Mouse (Mus musculus) embryonic facial prominence, embryonic 14.5 days (tissue): Measurements from ENCODE around the gene Olfr1102. TPM values are rescaled to one million over a fixed set of nuclear protein-coding genes. Genes with fewer than 3 reads are reported as not detected.

Experiments used
- ATAC-seq: fragments of 200-750 bp; cut with Nextera tagmentation; 2 replicates; pipeline ENCODE4 v1.8.0; 2017; ENCODE audit warnings: low read depth, moderate number of reproducible peaks, moderate TSS enrichment
- DNase-seq: peaks from one replicate; pipeline ENCODE4 v3.0.0-alpha.2; 2015; ENCODE audit warnings: low spot score
- H3K27ac ChIP-seq: fragments of 300-500 bp; sonication (generic); replicated peaks from 2 replicates; pipeline ENCODE4 v1.5.1; 2014; ENCODE audit warnings: low read depth, mild to moderate bottlenecking, low read length, moderate library complexity
- H3K27me3 ChIP-seq: fragments of 300-500 bp; sonication (generic); replicated peaks from 2 replicates; pipeline ENCODE4 v1.6.1; 2014; ENCODE audit warnings: low read length; ENCODE audit not compliant: control insufficient read depth, insufficient read depth
- H3K36me3 ChIP-seq: fragments of 300-500 bp; sonication (generic); 2 replicates; pipeline ENCODE4 v1.6.1; 2014; ENCODE audit warnings: low read length, mixed read lengths; ENCODE audit not compliant: control insufficient read depth, insufficient read depth
- H3K4me1 ChIP-seq: fragments of 300-500 bp; sonication (generic); 2 replicates; pipeline ENCODE4 v1.6.1; 2014; ENCODE audit warnings: antibody characterized with exemption, low read length; ENCODE audit not compliant: control insufficient read depth, insufficient read depth
- H3K4me2 ChIP-seq: fragments of 300-500 bp; sonication (generic); 2 replicates; pipeline ENCODE4 v1.6.1; 2014; ENCODE audit warnings: low read depth, mild to moderate bottlenecking, low read length, moderate library complexity, mixed read lengths
- H3K4me3 ChIP-seq: fragments of 300-500 bp; sonication (generic); 2 replicates; pipeline ENCODE4 v1.5.1; 2014; ENCODE audit warnings: low read depth, mild to moderate bottlenecking, low read length
- H3K9ac ChIP-seq: fragments of 300-500 bp; sonication (generic); 2 replicates; pipeline ENCODE4 v1.6.1; 2014; ENCODE audit warnings: low read depth, mild to moderate bottlenecking, low read length, moderate library complexity, mixed read lengths
- H3K9me3 ChIP-seq: fragments of 300-500 bp; sonication (generic); 2 replicates; pipeline ENCODE4 v1.6.1; 2016; ENCODE audit warnings: low read length; ENCODE audit not compliant: control insufficient read depth
- WGBS: fragments of 180-500 bp; shearing (Covaris S2); extraction: QIAGEN DNeasy Blood & Tissue Kit; methylation state at CpG from one replicate; pipeline ENCODE4 v1.1.7; 2014; 5-methylcytosine and 5-hydroxymethylcytosine counted together
- polyA plus RNA-seq: library from polyadenylated mRNA; unstranded; fragments of >200 nt; fragmentation: Nextera tagmentation; extraction: Ambion mirVana; gene quantifications from 2 replicates; pipeline ENCODE4 v1.2.1, GENCODE M21; 2014

Gene Olfr1102
- not detected in 2 replicates for polyA plus RNA-seq

DNA sequence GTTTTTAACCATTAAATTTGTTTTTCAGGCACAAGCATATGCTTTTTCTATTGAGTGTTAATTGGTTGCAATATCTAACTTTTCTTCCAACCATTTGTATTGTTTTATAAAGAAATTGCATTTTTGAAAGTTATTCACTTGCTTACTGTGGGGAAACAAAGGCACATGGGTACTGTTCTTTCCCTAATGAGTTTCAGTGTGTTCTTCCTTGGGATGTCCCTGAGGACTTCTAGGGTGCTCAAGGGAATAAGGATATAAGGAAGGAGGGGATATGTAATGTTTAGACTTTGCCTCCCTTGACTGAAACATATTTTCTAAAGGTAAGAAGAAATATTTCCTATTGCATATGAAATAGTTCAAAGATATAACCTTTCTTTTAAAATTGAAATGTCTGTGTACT is at the start of gene Olfr1102:
TSS of gene Olfr1102 (plus strand) at position 301 of the 400 bp plus-strand sequence.
- Histone ChIP-seq H3K9ac (no peak within 1 kb of the TSS), H3K4me2 (no peak within 1 kb of the TSS), H3K27me3 (no peaks in the 10 kb centered on the region), H3K4me1 (no peaks in the 10 kb centered on the region), H3K27ac (no peak within 1 kb of the TSS), H3K36me3 (no peaks in the 10 kb centered on the region), H3K9me3 (no peaks in the 10 kb centered on the region), H3K4me3 (no peak within 1 kb of the TSS)
- ATAC-seq (no peak), DNase-seq (no peak)

DNA sequence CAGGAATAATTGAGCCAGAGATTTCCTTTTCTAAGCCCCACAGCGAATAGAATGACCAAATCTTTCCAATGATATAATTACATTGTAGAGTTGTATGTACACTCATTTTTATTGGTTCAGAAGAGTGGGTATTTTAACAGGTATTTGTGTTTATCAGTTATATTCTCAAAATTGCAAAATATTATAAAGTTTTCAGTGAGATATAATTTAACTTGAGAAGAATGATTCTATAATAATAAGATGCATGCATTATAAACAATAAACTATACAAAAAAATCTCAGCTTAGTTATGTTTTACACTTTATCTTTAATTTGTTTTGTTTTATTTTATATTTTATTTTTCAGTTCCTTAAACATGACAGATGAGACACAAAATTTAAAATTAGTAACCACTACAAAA is 37.6 kb upstream of the Olfr1102 start, which contains the start of gene Olfr1099:
TSS of gene Olfr1099 (minus strand) at position 101 of the 400 bp plus-strand sequence.
- Histone ChIP-seq H3K9me3 (no peaks in the 10 kb centered on the region), H3K36me3 (no peaks in the 10 kb centered on the region)

GRCm38 (mm10) chr2:86979854-86980253 is 18.3 kb upstream of the Olfr1102 start, which contains the start of gene Olfr1100:
TSS of gene Olfr1100 (minus strand) at chr2:86979954.
- Histone ChIP-seq H3K27ac (no peak within 1 kb of the TSS), H3K9ac (no peak within 1 kb of the TSS), H3K4me1 (no peaks in the 10 kb centered on the region), H3K27me3 (no peaks in the 10 kb centered on the region), H3K4me3 (no peak within 1 kb of the TSS), H3K36me3 (no peaks in the 10 kb centered on the region), H3K4me2 (no peak within 1 kb of the TSS), H3K9me3 (no peaks in the 10 kb centered on the region)
- DNase-seq (no peak), ATAC-seq (no peak)
- 71% methylated on average over 3 of the region's 3 CpGs for WGBS

More for the DNA sequence above, 37.6 kb upstream of the Olfr1102 start, which contains the start of gene Olfr1099:
- H3K4me3 ChIP-seq = no peak within 1 kb of the TSS
- DNase-seq (no peak), ATAC-seq (no peak)
- no peaks in the 10 kb centered on the region for H3K27me3 ChIP-seq
- no peaks in the 10 kb centered on the region for H3K4me1 ChIP-seq
- H3K9ac ChIP-seq = no peak within 1 kb of the TSS
- no peak within 1 kb of the TSS for H3K4me2 ChIP-seq
- 95% methylated on average over 1 of the region's 1 CpGs for WGBS
- H3K27ac ChIP-seq = no peak within 1 kb of the TSS

DNA sequence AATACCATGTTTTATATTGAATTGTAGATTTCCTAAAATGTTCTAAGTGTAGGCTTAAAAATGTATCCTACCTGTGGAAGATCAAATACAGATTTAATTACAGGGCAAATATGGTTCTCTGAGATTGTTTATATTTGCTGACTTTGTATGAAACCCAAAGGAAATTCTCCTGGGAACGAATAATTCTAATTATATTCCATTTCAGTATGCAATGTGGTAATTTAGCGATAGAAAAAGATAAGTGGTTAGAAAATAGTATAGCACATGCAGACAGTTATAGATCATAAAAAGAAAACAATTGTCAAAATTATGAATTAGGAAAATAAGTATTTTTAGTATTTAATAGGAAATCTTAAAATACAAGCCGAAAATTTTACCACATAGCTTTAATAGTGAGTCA is 7.1 kb upstream of the Olfr1102 start, which contains the start of gene Olfr1101:
TSS of gene Olfr1101 (minus strand) at position 101 of the 400 bp plus-strand sequence.
- H3K4me1 ChIP-seq = no peaks in the 10 kb centered on the region
- 75% methylated on average over 3 of the region's 3 CpGs for WGBS
- no peak within 1 kb of the TSS for H3K9ac ChIP-seq
- no peak within 1 kb of the TSS for H3K27ac ChIP-seq
- ATAC-seq (no peak), DNase-seq (no peak)
- no peak within 1 kb of the TSS for H3K4me3 ChIP-seq
- H3K9me3 ChIP-seq = no peaks in the 10 kb centered on the region
- no peaks in the 10 kb centered on the region for H3K27me3 ChIP-seq
- no peak within 1 kb of the TSS for H3K4me2 ChIP-seq
- no peaks in the 10 kb centered on the region for H3K36me3 ChIP-seq

GRCm38 (mm10) chr2:87026980-87027379 is 28.8 kb downstream of the Olfr1102 start, which contains the start of gene Olfr1104:
TSS of gene Olfr1104 (minus strand) at chr2:87027080.
- no peak within 1 kb of the TSS for H3K4me2 ChIP-seq
- no peak within 1 kb of the TSS for H3K4me3 ChIP-seq
- DNase-seq = no peak
- WGBS = 68% methylated on average over 1 of the region's 1 CpGs
- no peak for ATAC-seq
- no peaks in the 10 kb centered on the region for H3K27me3 ChIP-seq
- no peak within 1 kb of the TSS for H3K27ac ChIP-seq
- H3K36me3 ChIP-seq = no peaks in the 10 kb centered on the region
- H3K4me1 ChIP-seq = no peaks in the 10 kb centered on the region
- H3K9ac ChIP-seq = no peak within 1 kb of the TSS
- H3K9me3 ChIP-seq = no peaks in the 10 kb centered on the region

DNA sequence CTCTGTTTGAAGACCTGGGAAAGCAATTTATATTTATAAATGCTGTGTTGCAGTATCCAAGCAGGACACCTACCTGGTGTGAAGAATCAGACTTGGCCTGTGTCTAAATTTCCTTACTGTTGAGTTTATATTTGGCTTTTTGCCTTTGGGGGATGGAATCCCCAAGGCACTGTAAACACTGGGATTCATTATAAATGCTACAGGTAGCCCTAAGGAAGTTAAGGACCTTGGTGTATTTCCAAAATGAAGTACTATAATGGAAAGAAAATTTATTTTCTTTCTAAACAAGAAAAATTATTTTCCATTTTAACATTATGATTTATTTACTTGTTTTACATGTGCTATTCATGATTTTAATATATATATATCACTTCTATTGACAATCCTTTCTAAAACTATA is 38.2 kb downstream of the Olfr1102 start, which contains the start of gene Olfr1105:
TSS of gene Olfr1105 (minus strand) at position 101 of the 400 bp plus-strand sequence.
- Histone ChIP-seq H3K4me1 (no peaks in the 10 kb centered on the region), H3K27ac (no peak within 1 kb of the TSS), H3K9ac (no peak within 1 kb of the TSS), H3K9me3 (no peaks in the 10 kb centered on the region), H3K27me3 (no peaks in the 10 kb centered on the region), H3K4me2 (no peak within 1 kb of the TSS), H3K4me3 (no peak within 1 kb of the TSS), H3K36me3 (no peaks in the 10 kb centered on the region)
- ATAC-seq (no peak), DNase-seq (no peak)

GRCm38 (mm10) chr2:87052173-87052572 is 54.0 kb downstream of the Olfr1102 start, which contains the start of gene Olfr1106:
TSS of gene Olfr1106 (minus strand) at chr2:87052273.
- no peak within 1 kb of the TSS for H3K27ac ChIP-seq
- DNase-seq = no peak
- H3K4me3 ChIP-seq = no peak within 1 kb of the TSS
- no peak within 1 kb of the TSS for H3K4me2 ChIP-seq
- no peaks in the 10 kb centered on the region for H3K4me1 ChIP-seq
- WGBS = 57% methylated on average over 1 of the region's 1 CpGs
- H3K27me3 ChIP-seq = no peaks in the 10 kb centered on the region
- ATAC-seq = no peak
- H3K9me3 ChIP-seq = no peaks in the 10 kb centered on the region
- no peaks in the 10 kb centered on the region for H3K36me3 ChIP-seq
- no peak within 1 kb of the TSS for H3K9ac ChIP-seq

Other genes with a start within 250 kb of the Olfr1102 start
- gene Olfr1090, start 239.4 kb upstream of the Olfr1102 start, polyA plus RNA-seq = not detected in 2 replicates
- gene Olfr1093, start 215.9 kb upstream of the Olfr1102 start, polyA plus RNA-seq = not detected in 2 replicates
- gene Olfr141, start 188.4 kb upstream of the Olfr1102 start, polyA plus RNA-seq = not detected in 2 replicates
- not detected in 2 replicates for gene Olfr1094, start 173.7 kb upstream of the Olfr1102 start, polyA plus RNA-seq
- not detected in 2 replicates for gene Olfr1095, start 146.7 kb upstream of the Olfr1102 start, polyA plus RNA-seq
- not detected in 2 replicates for gene Gm13723, start 123.6 kb upstream of the Olfr1102 start, polyA plus RNA-seq
- gene Olfr1097, start 106.2 kb upstream of the Olfr1102 start, polyA plus RNA-seq = 0.05 TPM in 1 of 2 replicates, not detected in the other
- 0.06 TPM in 1 of 2 replicates, not detected in the other for gene Olfr1098, start 73.9 kb upstream of the Olfr1102 start, polyA plus RNA-seq
- not detected in 2 replicates for gene Olfr1099, start 37.7 kb upstream of the Olfr1102 start, polyA plus RNA-seq
- gene Olfr1100, start 18.4 kb upstream of the Olfr1102 start, polyA plus RNA-seq = not detected in 2 replicates
- gene Olfr1101, start 7.2 kb upstream of the Olfr1102 start, polyA plus RNA-seq = not detected in 2 replicates
- 0.24 TPM in 1 of 2 replicates, not detected in the other for gene Olfr1104, start 28.7 kb downstream of the Olfr1102 start, polyA plus RNA-seq
- 0.18 TPM in 1 of 2 replicates, not detected in the other for gene Olfr1105, start 38.1 kb downstream of the Olfr1102 start, polyA plus RNA-seq
- not detected in 2 replicates for gene Olfr1106, start 53.9 kb downstream of the Olfr1102 start, polyA plus RNA-seq
- not detected in 2 replicates for gene Olfr1107, start 77.4 kb downstream of the Olfr1102 start, polyA plus RNA-seq
- not detected in 2 replicates for gene Olfr1109, start 97.6 kb downstream of the Olfr1102 start, polyA plus RNA-seq
- gene Olfr259, start 116.2 kb downstream of the Olfr1102 start, polyA plus RNA-seq = not detected in 2 replicates
- gene Olfr1110, start 141.9 kb downstream of the Olfr1102 start, polyA plus RNA-seq = 0.06 TPM in 1 of 2 replicates, not detected in the other
- not detected in 2 replicates for gene Olfr1111, start 154.2 kb downstream of the Olfr1102 start, polyA plus RNA-seq
- not detected in 2 replicates for gene Olfr1112, start 189.4 kb downstream of the Olfr1102 start, polyA plus RNA-seq
- not detected in 2 replicates for gene Olfr1113, start 210.6 kb downstream of the Olfr1102 start, polyA plus RNA-seq
- gene Olfr1115, start 249.6 kb downstream of the Olfr1102 start, polyA plus RNA-seq = 0.21 and 0.25 TPM in 2 replicates